Mouse (Mus musculus) 3134 (cell line): ENCODE measurements around the gene Mdh1b.

Experiments
- DNase-seq: peaks from one replicate; pipeline ENCODE4 v3.0.0-alpha.2; 2011; ENCODE audit warnings: low spot score; ENCODE audit not compliant: insufficient read length; ENCODE audit errors: extremely low read depth

Gene Mdh1b

GRCm38 (mm10) chr1:63730240-63730771 lies at the start of gene Mdh1b, which contains the start of gene Fastkd2:
Gene Mdh1b (minus strand): TSS chr1:63730318.
Gene Fastkd2 (plus strand): TSS chr1:63730614.
- peak; percentile 73 for DNase-seq

GRCm38 (mm10) chr1:63776902-63777630 lies 46.9 kb upstream of the Mdh1b start:
- peak; percentile 78 for DNase-seq

- no peak for DNase-seq
Observed at GRCm38 (mm10) chr1:63776396-63776795, 46.3 kb upstream of the Mdh1b start.

- DNase-seq, result no peak
Observed at GRCm38 (mm10) chr1:63770309-63770708, 40.2 kb upstream of the Mdh1b start.

- DNase-seq, result no peak
Observed at GRCm38 (mm10) chr1:63769167-63769566, 39.0 kb upstream of the Mdh1b start, which contains the start of gene 4933402D24Rik. Gene 4933402D24Rik (minus strand): TSS chr1:63769267.

GRCm38 (mm10) chr1:63768112-63768511 lies 38.0 kb upstream of the Mdh1b start:
- no peak for DNase-seq

- DNase-seq, result no peak
Observed at GRCm38 (mm10) chr1:63764395-63764794, 34.3 kb upstream of the Mdh1b start.

GRCm38 (mm10) chr1:63763881-63764386 lies 33.8 kb upstream of the Mdh1b start:
- DNase-seq, result no peak

GRCm38 (mm10) chr1:63763212-63763694 lies 33.1 kb upstream of the Mdh1b start:
- peak; percentile 28 for DNase-seq

- peak; percentile 31 for DNase-seq
Observed at GRCm38 (mm10) chr1:63756005-63756404, 25.9 kb upstream of the Mdh1b start.

- DNase-seq, result no peak
Observed at GRCm38 (mm10) chr1:63729796-63730195, 322 bp downstream of the Mdh1b start.

- no peak for DNase-seq
Observed at GRCm38 (mm10) chr1:63720161-63720560, 10.0 kb downstream of the Mdh1b start.

- DNase-seq, result no peak
Observed at GRCm38 (mm10) chr1:63708876-63709275, 21.2 kb downstream of the Mdh1b start.

GRCm38 (mm10) chr1:63705733-63706132 lies 24.4 kb downstream of the Mdh1b start:
- DNase-seq, result peak; percentile 28

GRCm38 (mm10) chr1:63696861-63697260 lies 33.3 kb downstream of the Mdh1b start:
- no peak for DNase-seq

GRCm38 (mm10) chr1:63686827-63687226 lies 43.3 kb downstream of the Mdh1b start, which contains the start of gene Dytn:
Gene Dytn (minus strand): TSS chr1:63686927.
- DNase-seq, result no peak

- no peak for DNase-seq
Observed at GRCm38 (mm10) chr1:63675975-63676374, 54.1 kb downstream of the Mdh1b start.

GRCm38 (mm10) chr1:63668852-63669160 lies 61.3 kb downstream of the Mdh1b start:
- no peak for DNase-seq

- no peak for DNase-seq
Observed at GRCm38 (mm10) chr1:63667949-63668851, 61.9 kb downstream of the Mdh1b start.

- no peak for DNase-seq
Observed at GRCm38 (mm10) chr1:63667201-63667948, 62.7 kb downstream of the Mdh1b start.
